Mouse (Mus musculus) heart, postnatal 0 days (tissue): Measurements from ENCODE around the gene Plekhj1.

Experiments
- CTCF ChIP-seq: IDR thresholded peaks from 2 replicates; pipeline ENCODE4 v1.5.1; 2016; ENCODE audit warnings: antibody characterized with exemption, control low read depth, low read depth
- EP300 ChIP-seq: IDR thresholded peaks from 2 replicates; pipeline ENCODE4 v1.6.1; 2016; ENCODE audit warnings: antibody characterized with exemption, low read depth

DNA sequence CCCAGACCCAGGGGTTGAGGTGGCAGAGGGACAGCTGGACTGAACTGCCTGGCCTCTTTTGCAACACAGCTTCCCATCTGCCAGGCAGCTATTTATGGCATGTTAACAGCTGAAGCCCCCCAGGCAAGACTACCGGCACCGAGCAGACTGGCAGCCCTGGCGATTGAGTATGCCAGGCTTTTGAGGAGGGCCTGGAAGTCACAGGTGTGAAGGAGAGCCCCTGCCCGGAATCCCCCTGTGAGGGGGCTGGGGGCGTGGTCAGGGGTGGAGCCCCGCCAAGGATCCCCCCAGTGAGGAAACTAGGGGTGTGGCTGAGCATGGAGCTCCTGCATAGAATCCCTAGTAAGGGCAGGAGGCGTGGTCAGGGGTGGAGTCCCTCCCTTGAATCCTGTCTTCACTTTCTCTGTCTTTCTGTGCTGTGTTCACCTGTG, 38.5 kb upstream of the Plekhj1 start:
- TF ChIP-seq CTCF (no peak), EP300 (no peak)
